Mouse (Mus musculus): Measurements from ENCODE around the gene Ikzf2. TPM values are rescaled to one million over a fixed set of nuclear protein-coding genes. Genes with fewer than 3 reads are reported as not detected.

Ikzf2 gene
- polyA plus RNA-seq, 1 experiment from 2014 or later, result 4.8 TPM

DNA sequence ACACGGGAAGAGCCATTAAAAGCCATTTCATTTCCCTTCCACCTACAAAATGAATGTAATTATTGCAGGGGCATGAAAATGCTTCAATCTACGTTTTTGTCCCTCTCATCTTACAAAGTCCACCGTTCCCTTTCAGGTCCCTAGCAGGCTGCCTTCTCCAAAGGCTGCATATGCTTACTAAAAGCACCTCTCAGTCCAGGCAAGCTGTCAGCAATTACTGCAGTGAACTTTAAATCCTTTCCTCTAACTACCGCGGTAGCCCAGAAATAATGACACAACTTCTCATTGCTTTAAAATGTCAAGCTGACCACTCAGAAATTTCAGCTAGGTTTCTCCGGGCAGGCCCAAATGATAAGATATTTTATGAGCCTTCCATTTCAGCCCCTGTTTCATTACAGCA, 95.2 kb downstream of the Ikzf2 start:
- 0 out of 2 replicates have a peak, but pooled peaks have one; percentile 45 for ATAC-seq (ENCODE audit: insufficient number of reproducible peaks, insufficient read depth, low FRiP score, low TSS enrichment, low read depth)
- Histone ChIP-seq H3K27ac (no peak overlapping the region), H3K9ac (replicated peaks) (no peak overlapping the region), H3K36me3 (no peaks in the 10 kb centered on the region), H3K4me2 (peak overlapping the region; percentile 52), H3K4me1 (replicated peaks) (peaks cover 19% of the 10 kb centered on the region), H3K9me3 (no peaks in the 10 kb centered on the region), H3K4me3 (replicated peaks) (peak overlapping the region; percentile 23), H3K27me3 (no peaks in the 10 kb centered on the region)
- WGBS, result 8% methylated on average over 6 of the region's 6 CpGs

DNA sequence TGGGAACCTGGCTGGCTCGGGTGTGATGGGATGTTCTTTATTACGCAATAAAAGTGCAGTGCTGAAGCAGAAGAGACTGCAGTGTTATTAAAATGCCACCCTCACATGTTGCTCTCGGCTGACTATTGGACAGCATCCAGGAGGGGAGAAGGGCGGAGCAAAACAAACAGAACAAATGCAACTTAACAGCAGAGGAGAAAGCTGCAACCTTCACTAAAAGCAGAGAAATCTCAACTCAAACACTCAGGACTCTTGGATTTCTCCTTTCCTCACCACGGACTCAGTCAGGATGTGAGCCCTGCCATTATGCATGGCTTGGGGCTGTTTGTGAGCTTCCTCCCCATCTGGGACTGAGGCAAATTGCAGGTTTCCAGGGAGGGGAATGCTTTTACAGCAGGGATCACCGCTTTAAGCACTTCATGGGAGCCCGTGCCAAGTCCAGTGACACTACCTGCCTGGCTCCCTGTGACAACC, 95.7 kb downstream of the Ikzf2 start:
- H3K4me3 ChIP-seq (replicated peaks), result peak overlapping the region; percentile 23
- no peak overlapping the region for H3K9ac ChIP-seq (replicated peaks)
- H3K4me1 ChIP-seq (replicated peaks), result peaks cover 19% of the 10 kb centered on the region
- no peaks in the 10 kb centered on the region for H3K9me3 ChIP-seq
- H3K36me3 ChIP-seq, result no peaks in the 10 kb centered on the region
- H3K27ac ChIP-seq, result no peak overlapping the region
- no peaks in the 10 kb centered on the region for H3K27me3 ChIP-seq
- peak; percentile 60 for ATAC-seq (ENCODE audit: insufficient number of reproducible peaks, insufficient read depth, low FRiP score, low TSS enrichment, low read depth)
- WGBS, result 15% methylated on average over 7 of the region's 7 CpGs
- peak overlapping the region; percentile 52 for H3K4me2 ChIP-seq

DNA sequence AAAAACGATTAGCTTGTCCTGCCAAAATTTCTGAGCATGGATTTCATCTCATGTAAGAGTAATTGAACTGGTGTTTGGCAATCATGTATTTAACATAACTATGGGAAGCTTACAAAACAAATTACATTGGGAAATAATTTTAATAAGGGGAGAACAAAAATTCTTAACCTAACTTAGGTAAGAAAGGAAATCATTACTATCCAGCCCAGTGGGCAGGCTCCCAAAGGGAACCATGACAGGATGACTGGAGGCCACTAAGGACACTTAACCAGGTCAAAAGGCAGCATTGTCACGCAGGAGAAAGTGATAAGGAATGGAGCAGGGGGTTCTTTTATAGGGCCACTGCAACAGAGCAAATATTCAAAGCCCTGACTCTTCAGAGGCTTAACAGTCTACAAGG, 101.5 kb downstream of the Ikzf2 start:
- Histone ChIP-seq H3K9me3 (no peaks in the 10 kb centered on the region), H3K4me1 (replicated peaks) (peaks cover 2% of the 10 kb centered on the region; the same call in 1 of the 2 replicates), H3K27me3 (no peaks in the 10 kb centered on the region), H3K36me3 (no peaks in the 10 kb centered on the region), H3K27ac (no peak overlapping the region), H3K9ac (replicated peaks) (no peak overlapping the region), H3K4me3 (replicated peaks) (no peak overlapping the region), H3K4me2 (no peak overlapping the region)
- WGBS, result 69% methylated on average over 2 of the region's 2 CpGs
- no peak for ATAC-seq (ENCODE audit: insufficient number of reproducible peaks, insufficient read depth, low FRiP score, low TSS enrichment, low read depth)

- no peaks in the 10 kb centered on the region for H3K4me1 ChIP-seq (replicated peaks)
- 91% methylated on average over 5 of the region's 5 CpGs for WGBS
- H3K27me3 ChIP-seq, result no peaks in the 10 kb centered on the region
- no peaks in the 10 kb centered on the region for H3K9me3 ChIP-seq
- no peak for ATAC-seq (ENCODE audit: insufficient number of reproducible peaks, insufficient read depth, low FRiP score, low TSS enrichment, low read depth)
- H3K9ac ChIP-seq (replicated peaks), result no peak overlapping the region
- H3K4me2 ChIP-seq, result no peak overlapping the region
- H3K36me3 ChIP-seq, result no peaks in the 10 kb centered on the region
- H3K4me3 ChIP-seq (replicated peaks), result no peak overlapping the region
- H3K27ac ChIP-seq, result no peak overlapping the region
Measured at GRCm38 (mm10) chr1:69583932-69584659, 102.9 kb downstream of the Ikzf2 start.

- Histone ChIP-seq H3K9ac (replicated peaks) (no peak overlapping the region), H3K27ac (no peak overlapping the region), H3K36me3 (no peaks in the 10 kb centered on the region), H3K4me1 (replicated peaks) (no peaks in the 10 kb centered on the region), H3K4me3 (replicated peaks) (no peak overlapping the region), H3K4me2 (no peak overlapping the region), H3K9me3 (no peaks in the 10 kb centered on the region), H3K27me3 (no peaks in the 10 kb centered on the region)
- no peak for ATAC-seq (ENCODE audit: insufficient number of reproducible peaks, insufficient read depth, low FRiP score, low TSS enrichment, low read depth)
- WGBS, result 90% methylated on average over 4 of the region's 4 CpGs
Measured at GRCm38 (mm10) chr1:69578917-69579316, 108.1 kb downstream of the Ikzf2 start.

DNA sequence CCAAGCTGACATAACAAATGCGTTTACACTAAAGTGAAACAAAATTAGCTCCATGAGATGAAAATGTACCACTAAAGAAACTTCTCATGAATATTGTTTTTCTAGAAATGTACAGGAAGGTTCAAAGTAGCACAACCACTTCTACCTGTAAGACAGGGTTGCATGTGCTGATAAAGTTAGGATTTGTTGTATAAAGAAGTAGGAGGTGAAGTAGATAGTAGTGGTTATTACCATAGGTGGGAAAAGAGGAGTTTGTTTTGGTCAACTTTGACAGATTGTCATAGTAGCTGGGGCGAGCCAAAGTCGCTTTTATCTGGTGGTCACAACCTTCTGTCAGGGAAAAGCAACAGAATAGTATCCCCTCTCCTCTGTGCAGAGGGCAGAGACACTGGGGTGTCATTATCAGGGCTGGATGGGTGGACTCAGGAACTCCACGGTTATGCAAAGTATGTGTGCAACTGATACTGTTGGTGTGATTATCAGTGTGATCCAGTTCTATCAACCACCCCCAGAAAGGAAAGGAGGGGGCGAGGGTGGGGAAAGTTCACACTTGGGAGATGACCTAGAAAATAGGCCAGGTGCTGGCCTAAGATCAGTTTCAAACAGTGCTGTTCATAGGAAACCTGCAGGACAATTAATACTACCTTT, 127.5 kb downstream of the Ikzf2 start:
- ATAC-seq (ENCODE audit: insufficient number of reproducible peaks, insufficient read depth, low FRiP score, low TSS enrichment, low read depth), result no peak
- Histone ChIP-seq H3K4me2 (no peak overlapping the region), H3K4me1 (replicated peaks) (no peaks in the 10 kb centered on the region), H3K9me3 (no peaks in the 10 kb centered on the region), H3K27me3 (no peaks in the 10 kb centered on the region), H3K27ac (no peak overlapping the region), H3K36me3 (no peaks in the 10 kb centered on the region), H3K9ac (replicated peaks) (no peak overlapping the region), H3K4me3 (replicated peaks) (no peak overlapping the region)
- WGBS, result 74% methylated on average over 5 of the region's 5 CpGs

DNA sequence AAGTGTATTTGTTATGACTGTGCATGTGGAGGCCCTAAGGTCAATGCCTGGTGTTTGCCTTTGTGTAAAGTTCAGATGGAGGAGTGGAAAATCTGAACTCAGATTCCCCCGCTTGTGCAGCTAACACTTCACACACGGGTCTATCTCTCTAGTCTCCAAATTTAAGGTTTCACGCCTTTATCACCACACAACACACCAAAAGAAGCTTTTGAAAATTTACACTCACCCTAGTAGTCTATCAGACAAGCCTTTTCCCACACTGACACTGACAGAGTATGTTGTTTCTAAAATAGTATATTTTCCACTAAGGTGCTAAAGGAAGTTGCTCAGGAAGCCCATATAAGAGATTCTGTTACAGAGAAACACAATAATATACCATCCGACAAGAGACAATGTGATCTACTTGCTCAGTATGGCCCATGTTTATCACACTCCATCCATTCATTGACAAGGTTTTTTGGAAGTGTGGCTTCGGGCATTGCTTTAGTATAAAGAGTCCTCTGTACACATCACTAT, 131.4 kb downstream of the Ikzf2 start:
- ATAC-seq (ENCODE audit: insufficient number of reproducible peaks, insufficient read depth, low FRiP score, low TSS enrichment, low read depth), result no peak
- 89% methylated on average over 5 of the region's 5 CpGs for WGBS
- no peak overlapping the region for H3K9ac ChIP-seq (replicated peaks)

GRCm38 (mm10) chr1:69549987-69550386, 137.1 kb downstream of the Ikzf2 start:
- H3K27me3 ChIP-seq, result no peaks in the 10 kb centered on the region
- H3K36me3 ChIP-seq, result no peaks in the 10 kb centered on the region
- ATAC-seq (ENCODE audit: insufficient number of reproducible peaks, insufficient read depth, low FRiP score, low TSS enrichment, low read depth), result no peak
- H3K4me2 ChIP-seq, result no peak overlapping the region
- WGBS, result 92% methylated on average over 4 of the region's 4 CpGs
- no peaks in the 10 kb centered on the region for H3K9me3 ChIP-seq
- no peak overlapping the region for H3K9ac ChIP-seq (replicated peaks)
- no peaks in the 10 kb centered on the region for H3K4me1 ChIP-seq (replicated peaks)
- no peak overlapping the region for H3K27ac ChIP-seq
- H3K4me3 ChIP-seq (replicated peaks), result no peak overlapping the region

More for the DNA sequence above, 131.4 kb downstream of the Ikzf2 start:
- H3K4me1 ChIP-seq (replicated peaks), result no peaks in the 10 kb centered on the region
- H3K4me3 ChIP-seq (replicated peaks), result no peak overlapping the region
- H3K27me3 ChIP-seq, result no peaks in the 10 kb centered on the region
- no peak overlapping the region for H3K27ac ChIP-seq
- no peak overlapping the region for H3K4me2 ChIP-seq
- H3K9me3 ChIP-seq, result no peaks in the 10 kb centered on the region
- H3K36me3 ChIP-seq, result no peaks in the 10 kb centered on the region

DNA sequence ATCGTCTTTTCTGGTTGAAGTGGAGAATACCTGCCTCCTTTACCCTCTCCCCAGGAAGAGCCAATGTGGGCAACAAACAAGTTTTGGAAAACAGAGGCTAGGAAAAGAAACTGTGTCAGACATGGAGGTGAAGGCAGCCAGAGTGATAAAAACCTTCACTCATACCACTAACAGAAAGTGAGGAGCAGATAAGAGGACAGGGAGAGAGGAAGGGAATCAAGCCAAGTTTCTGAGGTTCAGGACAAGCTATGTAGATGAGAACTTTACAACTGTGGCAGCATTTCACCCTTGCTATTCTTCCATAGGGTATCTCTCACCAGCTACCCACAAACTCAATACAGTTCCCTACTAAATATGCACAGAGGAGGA, 141.2 kb downstream of the Ikzf2 start:
- Histone ChIP-seq H3K27ac (no peak overlapping the region), H3K9ac (replicated peaks) (no peak overlapping the region), H3K36me3 (no peaks in the 10 kb centered on the region), H3K4me2 (no peak overlapping the region), H3K9me3 (no peaks in the 10 kb centered on the region), H3K4me3 (replicated peaks) (no peak overlapping the region), H3K4me1 (replicated peaks) (no peaks in the 10 kb centered on the region), H3K27me3 (no peaks in the 10 kb centered on the region)
- no peak for ATAC-seq (ENCODE audit: insufficient number of reproducible peaks, insufficient read depth, low FRiP score, low TSS enrichment, low read depth)
- WGBS, result 100% methylated on average over 1 of the region's 1 CpGs

GRCm38 (mm10) chr1:69545217-69545884, 141.7 kb downstream of the Ikzf2 start:
- WGBS, result 95% methylated on average over 8 of the region's 8 CpGs
- Histone ChIP-seq H3K4me3 (replicated peaks) (no peak overlapping the region), H3K36me3 (no peaks in the 10 kb centered on the region), H3K4me2 (no peak overlapping the region), H3K27ac (no peak overlapping the region), H3K27me3 (no peaks in the 10 kb centered on the region), H3K4me1 (replicated peaks) (no peaks in the 10 kb centered on the region), H3K9me3 (no peaks in the 10 kb centered on the region), H3K9ac (replicated peaks) (no peak overlapping the region)
- no peak for ATAC-seq (ENCODE audit: insufficient number of reproducible peaks, insufficient read depth, low FRiP score, low TSS enrichment, low read depth)

All from limb, embryonic 12.5 days (tissue).